Mouse (Mus musculus): ENCODE results near the gene Tecr. TPM values are rescaled to one million over a fixed set of nuclear protein-coding genes. Genes with fewer than 3 reads are reported as not detected.
A peak's percentile ranks its signal among the peaks of the same experiment; 100 is the strongest.
"Not testable (repeated sequence)": the region's sequence is repeated elsewhere in the genome, so short reads cannot be mapped to it uniquely, and the experiment has no call there.

Tecr gene
- total RNA-seq, 1 experiment from 2014 or later: 260 TPM

GRCm38 (mm10) chr8:83585333-83585732, 22.4 kb downstream of the Tecr start:
- no peak for ATAC-seq (replicated peaks; ENCODE audit: low read depth, poor library complexity, severe bottlenecking)

GRCm38 (mm10) chr8:83584771-83585170, 23.0 kb downstream of the Tecr start:
- no peak for ATAC-seq (replicated peaks; ENCODE audit: low read depth, poor library complexity, severe bottlenecking)

- no peak for ATAC-seq (replicated peaks; ENCODE audit: low read depth, poor library complexity, severe bottlenecking)
These were observed 24.5 kb downstream of the Tecr start for GRCm38 (mm10) chr8:83583236-83583635.

- ATAC-seq (replicated peaks; ENCODE audit: low read depth, poor library complexity, severe bottlenecking): no peak
These were observed 25.5 kb downstream of the Tecr start for GRCm38 (mm10) chr8:83582226-83582625.

- no peak for ATAC-seq (replicated peaks; ENCODE audit: low read depth, poor library complexity, severe bottlenecking)
These were observed 26.9 kb downstream of the Tecr start for GRCm38 (mm10) chr8:83580826-83581225.

- ATAC-seq (replicated peaks; ENCODE audit: low read depth, poor library complexity, severe bottlenecking): no peak
These were observed 28.1 kb downstream of the Tecr start for GRCm38 (mm10) chr8:83579676-83580075.

GRCm38 (mm10) chr8:83578131-83579055, 29.4 kb downstream of the Tecr start:
- no peak for ATAC-seq (replicated peaks; ENCODE audit: low read depth, poor library complexity, severe bottlenecking)

GRCm38 (mm10) chr8:83577384-83577791, 30.4 kb downstream of the Tecr start:
- no peak for ATAC-seq (replicated peaks; ENCODE audit: low read depth, poor library complexity, severe bottlenecking)

- ATAC-seq (replicated peaks; ENCODE audit: low read depth, poor library complexity, severe bottlenecking): no peak
These were observed 30.9 kb downstream of the Tecr start for GRCm38 (mm10) chr8:83576921-83577320.

GRCm38 (mm10) chr8:83576516-83576895, 31.3 kb downstream of the Tecr start:
- ATAC-seq (replicated peaks; ENCODE audit: low read depth, poor library complexity, severe bottlenecking): no peak

GRCm38 (mm10) chr8:83575561-83576515, 31.9 kb downstream of the Tecr start:
- no peak for ATAC-seq (replicated peaks; ENCODE audit: low read depth, poor library complexity, severe bottlenecking)

- ATAC-seq (replicated peaks; ENCODE audit: low read depth, poor library complexity, severe bottlenecking): no peak
These were observed 33.0 kb downstream of the Tecr start for GRCm38 (mm10) chr8:83574631-83575315.

GRCm38 (mm10) chr8:83573140-83573875, 34.5 kb downstream of the Tecr start:
- ATAC-seq (replicated peaks; ENCODE audit: low read depth, poor library complexity, severe bottlenecking): peak; percentile 83

GRCm38 (mm10) chr8:83572246-83572812, 35.4 kb downstream of the Tecr start:
- ATAC-seq (replicated peaks; ENCODE audit: low read depth, poor library complexity, severe bottlenecking): peak; percentile 26

- ATAC-seq (replicated peaks; ENCODE audit: low read depth, poor library complexity, severe bottlenecking): no peak
These were observed 36.0 kb downstream of the Tecr start for GRCm38 (mm10) chr8:83571791-83572190.

- ATAC-seq (replicated peaks; ENCODE audit: low read depth, poor library complexity, severe bottlenecking): not testable (repeated sequence)
These were observed 36.8 kb downstream of the Tecr start for GRCm38 (mm10) chr8:83571001-83571340.

- ATAC-seq (replicated peaks; ENCODE audit: low read depth, poor library complexity, severe bottlenecking): no peak
These were observed 37.3 kb downstream of the Tecr start for GRCm38 (mm10) chr8:83570272-83571000.

GRCm38 (mm10) chr8:83569165-83569564, 38.6 kb downstream of the Tecr start:
- no peak for ATAC-seq (replicated peaks; ENCODE audit: low read depth, poor library complexity, severe bottlenecking)

- no peak for ATAC-seq (replicated peaks; ENCODE audit: low read depth, poor library complexity, severe bottlenecking)
These were observed 39.0 kb downstream of the Tecr start for GRCm38 (mm10) chr8:83568755-83569154.

Measured in common myeloid progenitor, adult 5-6 weeks (primary cell).